Mouse (Mus musculus) embryonic facial prominence, embryonic 15.5 days (tissue): ENCODE results near the gene Eef1a2. TPM values are rescaled to one million over a fixed set of nuclear protein-coding genes. Genes with fewer than 3 reads are reported as not detected.

Experiments used
- ATAC-seq: fragments of 200-750 bp; cut with Nextera tagmentation; 2 replicates; pipeline ENCODE4 v1.8.0; 2017; ENCODE audit warnings: low read depth, moderate TSS enrichment; ENCODE audit not compliant: insufficient number of reproducible peaks, low FRiP score, low TSS enrichment
- H3K27ac ChIP-seq: fragments of 300-500 bp; sonication (generic); replicated peaks from 2 replicates; pipeline ENCODE4 v1.5.1; 2015; ENCODE audit warnings: mild to moderate bottlenecking, inconsistent platforms
- H3K27me3 ChIP-seq: fragments of 300-500 bp; sonication (generic); 2 replicates; pipeline ENCODE4 v1.6.1; 2015; ENCODE audit warnings: inconsistent platforms
- H3K36me3 ChIP-seq: fragments of 300-500 bp; sonication (generic); 2 replicates; pipeline ENCODE4 v1.6.1; 2015; ENCODE audit warnings: mild to moderate bottlenecking, inconsistent platforms
- H3K4me1 ChIP-seq: fragments of 300-500 bp; sonication (generic); 2 replicates; pipeline ENCODE4 v1.6.1; 2015; ENCODE audit warnings: inconsistent platforms
- H3K4me2 ChIP-seq: fragments of 300-500 bp; sonication (generic); replicated peaks from 2 replicates; pipeline ENCODE4 v1.6.1; 2015; ENCODE audit warnings: mild to moderate bottlenecking, inconsistent platforms
- H3K4me3 ChIP-seq: fragments of 300-500 bp; sonication (generic); replicated peaks from 2 replicates; pipeline ENCODE4 v1.5.1; 2015; ENCODE audit warnings: mild to moderate bottlenecking, inconsistent platforms
- H3K9ac ChIP-seq: fragments of 300-500 bp; sonication (generic); 2 replicates; pipeline ENCODE4 v1.6.1; 2015; ENCODE audit warnings: inconsistent platforms
- H3K9me3 ChIP-seq: fragments of 300-500 bp; sonication (generic); replicated peaks from 2 replicates; pipeline ENCODE4 v1.6.1; 2016; ENCODE audit warnings: inconsistent platforms
- WGBS: fragments of 180-500 bp; shearing (Covaris S2); methylation state at CpG from one replicate; pipeline ENCODE4 v1.1.7; 2015; 5-methylcytosine and 5-hydroxymethylcytosine counted together
- polyA plus RNA-seq: library from polyadenylated mRNA; unstranded; fragments of >200 nt; fragmentation: Nextera tagmentation; extraction: Ambion mirVana; gene quantifications from 2 replicates; pipeline ENCODE4 v1.2.1, GENCODE M21; 2015

The Eef1a2 gene
- polyA plus RNA-seq, 1 experiment from 2014 or later = 0.25 TPM

- Histone ChIP-seq H3K4me1 (no peaks in the 10 kb centered on the region), H3K9me3 (no peaks in the 10 kb centered on the region), H3K4me3 (no peak overlapping the region), H3K36me3 (no peaks in the 10 kb centered on the region), H3K27ac (no peak overlapping the region), H3K27me3 (no peaks in the 10 kb centered on the region), H3K9ac (no peak overlapping the region), H3K4me2 (no peak overlapping the region)
- no peak for ATAC-seq
- WGBS = 54% methylated on average over 2 of the region's 2 CpGs
These were observed 52.7 kb downstream of the Eef1a2 start for GRCm38 (mm10) chr2:181104111-181104510.

GRCm38 (mm10) chr2:181102161-181102560 is 54.7 kb downstream of the Eef1a2 start:
- no peak overlapping the region for H3K9ac ChIP-seq
- H3K27me3 ChIP-seq = no peaks in the 10 kb centered on the region
- WGBS = 28% methylated on average over 2 of the region's 2 CpGs
- no peaks in the 10 kb centered on the region for H3K9me3 ChIP-seq
- H3K36me3 ChIP-seq = no peaks in the 10 kb centered on the region
- no peak overlapping the region for H3K4me2 ChIP-seq
- ATAC-seq = no peak
- H3K27ac ChIP-seq = no peak overlapping the region
- no peak overlapping the region for H3K4me3 ChIP-seq
- no peaks in the 10 kb centered on the region for H3K4me1 ChIP-seq

GRCm38 (mm10) chr2:181101626-181102025 is 55.2 kb downstream of the Eef1a2 start:
- H3K4me2 ChIP-seq = no peak overlapping the region
- WGBS = 60% methylated on average over 1 of the region's 1 CpGs
- H3K36me3 ChIP-seq = no peaks in the 10 kb centered on the region
- H3K27me3 ChIP-seq = no peaks in the 10 kb centered on the region
- no peak overlapping the region for H3K9ac ChIP-seq
- no peak overlapping the region for H3K4me3 ChIP-seq
- no peaks in the 10 kb centered on the region for H3K9me3 ChIP-seq
- no peak for ATAC-seq
- no peaks in the 10 kb centered on the region for H3K4me1 ChIP-seq
- H3K27ac ChIP-seq = no peak overlapping the region

GRCm38 (mm10) chr2:181100087-181100486 is 56.7 kb downstream of the Eef1a2 start:
- Histone ChIP-seq H3K9ac (no peak overlapping the region), H3K4me2 (no peak overlapping the region), H3K36me3 (no peaks in the 10 kb centered on the region), H3K9me3 (no peaks in the 10 kb centered on the region), H3K4me1 (no peaks in the 10 kb centered on the region), H3K4me3 (no peak overlapping the region), H3K27me3 (no peaks in the 10 kb centered on the region; the same call in 1 of the 2 replicates), H3K27ac (no peak overlapping the region)
- ATAC-seq = no peak
- WGBS = 75% methylated on average over 2 of the region's 2 CpGs

Other genes with a start within 250 kb of the Eef1a2 start
- 57.9 and 59.7 TPM in 2 replicates for gene Ythdf1, start 236.1 kb downstream of the Eef1a2 start, polyA plus RNA-seq
- gene Birc7, start 228.0 kb downstream of the Eef1a2 start, polyA plus RNA-seq = not detected in 2 replicates
- gene Nkain4, start 202.3 kb downstream of the Eef1a2 start, polyA plus RNA-seq = 12.9 and 17.6 TPM in 2 replicates
- 135 and 144 TPM in 2 replicates for gene Arfgap1, start 189.8 kb downstream of the Eef1a2 start, polyA plus RNA-seq
- gene Col20a1, start 170.5 kb downstream of the Eef1a2 start, polyA plus RNA-seq = 3.3 and 3.5 TPM in 2 replicates
- 3.4 and 3.5 TPM in 2 replicates for gene Chrna4, start 113.5 kb downstream of the Eef1a2 start, polyA plus RNA-seq
- 0.39 and 0.42 TPM in 2 replicates for gene Kcnq2, start 21.7 kb downstream of the Eef1a2 start, polyA plus RNA-seq
- gene Ppdpf, start 30.2 kb upstream of the Eef1a2 start, polyA plus RNA-seq = 268 and 282 TPM in 2 replicates
- gene Ptk6, start 45.8 kb upstream of the Eef1a2 start, polyA plus RNA-seq = 1.5 and 1.6 TPM in 2 replicates
- 0.64 and 0.76 TPM in 2 replicates for gene Srms, start 56.2 kb upstream of the Eef1a2 start, polyA plus RNA-seq
- 0.20 and 0.23 TPM in 2 replicates for gene Fndc11, start 63.0 kb upstream of the Eef1a2 start, polyA plus RNA-seq
- 0.99 and 1.1 TPM in 2 replicates for gene Helz2, start 85.0 kb upstream of the Eef1a2 start, polyA plus RNA-seq
- gene Gmeb2, start 131.0 kb upstream of the Eef1a2 start, polyA plus RNA-seq = 14.7 and 14.8 TPM in 2 replicates
- 16.2 and 24.7 TPM in 2 replicates for gene Stmn3, start 157.5 kb upstream of the Eef1a2 start, polyA plus RNA-seq
- gene Rtel1, start 162.7 kb upstream of the Eef1a2 start, polyA plus RNA-seq = 35.5 and 40.8 TPM in 2 replicates
- 43.2 and 44.3 TPM in 2 replicates for gene Zgpat, start 207.9 kb upstream of the Eef1a2 start, polyA plus RNA-seq
- 65.2 and 65.3 TPM in 2 replicates for gene Arfrp1, start 208.4 kb upstream of the Eef1a2 start, polyA plus RNA-seq
- gene Lime1, start 223.1 kb upstream of the Eef1a2 start, polyA plus RNA-seq = 23.6 and 24.7 TPM in 2 replicates